Mouse (Mus musculus) cerebellum, adult 11-12 months (tissue): ENCODE results near the gene Ascl3.

Source experiments
- DNase-seq: peaks from one replicate; pipeline ENCODE4 v3.0.0; 2022

Ascl3 gene

DNA sequence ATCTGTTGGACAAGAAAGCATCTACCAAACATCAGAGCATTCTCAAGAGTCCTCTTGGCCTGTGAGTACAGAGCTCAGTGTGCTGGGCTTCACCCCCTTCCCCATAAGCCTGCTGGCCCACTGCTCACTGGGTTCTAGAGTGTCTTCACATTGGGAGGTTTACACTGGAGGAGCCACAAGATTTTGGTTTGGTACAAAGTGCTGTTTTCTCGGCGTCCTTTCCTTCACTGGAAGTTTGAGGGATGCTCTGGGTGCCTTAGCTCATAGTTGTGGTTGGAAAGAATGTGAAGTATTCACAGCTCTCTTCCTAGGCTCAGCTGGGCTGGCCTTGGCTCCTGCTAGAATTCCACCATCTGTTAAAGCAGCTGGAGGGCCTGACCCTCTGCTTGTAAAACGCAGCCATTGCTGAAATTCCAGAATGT is 22.6 kb downstream of the Ascl3 start:
- no peak for DNase-seq

DNA sequence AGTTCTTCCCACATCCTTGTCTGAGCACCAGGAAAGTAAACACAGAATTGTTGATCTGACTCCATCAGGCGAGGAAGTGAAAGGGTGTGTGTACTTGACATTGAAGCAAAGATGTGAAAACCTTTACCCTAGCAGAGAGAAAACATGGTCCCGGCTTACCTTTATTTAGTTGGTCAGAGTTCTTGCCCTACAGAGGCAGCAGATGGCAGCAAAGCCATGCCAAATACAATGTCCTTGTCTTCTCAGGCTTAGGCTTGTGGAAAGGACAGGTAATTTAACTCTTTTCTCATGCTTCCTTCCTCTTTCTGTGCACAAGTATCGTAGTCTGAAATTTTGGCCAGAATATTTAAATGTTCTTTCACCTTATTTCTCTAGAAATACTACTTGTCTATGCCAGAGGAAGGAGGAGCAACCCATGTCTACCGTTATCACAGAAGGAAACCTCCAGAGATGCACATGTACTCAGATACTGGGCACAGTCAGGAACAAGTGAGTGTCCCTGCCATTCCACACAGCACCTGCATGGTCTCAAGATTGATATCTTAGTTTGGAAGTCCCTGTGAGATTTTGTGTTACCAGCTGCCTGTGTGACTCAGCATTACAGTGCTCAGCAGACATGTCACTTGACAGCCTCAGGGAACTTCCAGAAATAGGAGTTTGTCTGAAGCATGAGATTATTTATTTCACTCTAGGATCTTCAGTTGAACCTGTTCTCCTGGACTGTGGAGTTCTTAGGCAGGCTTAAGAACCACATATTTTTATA is 24.3 kb downstream of the Ascl3 start:
- DNase-seq: peak; percentile 58

DNA sequence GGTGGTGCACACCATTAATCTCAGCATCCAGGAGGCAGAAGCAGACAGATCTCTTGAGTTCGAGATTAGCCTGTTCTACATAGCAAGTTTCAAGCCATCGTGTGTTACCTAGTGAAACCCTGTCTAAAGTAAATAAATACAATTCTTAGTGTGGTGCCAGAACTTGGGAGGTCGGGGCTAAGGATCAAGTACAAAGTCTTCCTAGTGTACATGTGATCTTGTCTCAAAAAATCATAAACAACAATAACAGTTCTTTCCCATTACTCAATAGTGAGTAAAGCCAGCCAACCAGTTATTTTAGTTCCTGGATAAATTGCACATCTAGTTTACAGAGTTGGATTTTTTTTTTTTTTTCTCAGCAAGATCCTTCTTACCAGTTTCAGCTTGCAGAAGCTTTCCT is 27.1 kb downstream of the Ascl3 start:
- no peak for DNase-seq

DNA sequence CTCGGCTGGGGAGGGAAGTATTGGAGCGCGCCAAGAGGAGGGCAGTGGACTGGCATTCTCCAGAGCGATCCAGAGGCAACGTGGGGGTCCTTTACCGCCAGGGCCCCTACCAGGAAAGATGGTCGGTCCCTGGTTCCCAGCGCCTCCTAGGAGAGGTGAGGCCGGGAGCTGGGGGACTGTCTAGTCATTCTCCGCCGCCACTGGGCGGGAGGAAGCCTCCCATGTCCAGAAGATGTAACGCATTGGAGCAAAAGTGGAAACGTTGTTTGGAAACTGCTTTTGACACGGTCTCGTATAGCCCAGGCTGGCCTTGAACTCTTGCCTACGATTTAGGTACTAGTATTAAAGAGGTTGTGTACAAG is 27.5 kb downstream of the Ascl3 start:
- DNase-seq: no peak

DNA sequence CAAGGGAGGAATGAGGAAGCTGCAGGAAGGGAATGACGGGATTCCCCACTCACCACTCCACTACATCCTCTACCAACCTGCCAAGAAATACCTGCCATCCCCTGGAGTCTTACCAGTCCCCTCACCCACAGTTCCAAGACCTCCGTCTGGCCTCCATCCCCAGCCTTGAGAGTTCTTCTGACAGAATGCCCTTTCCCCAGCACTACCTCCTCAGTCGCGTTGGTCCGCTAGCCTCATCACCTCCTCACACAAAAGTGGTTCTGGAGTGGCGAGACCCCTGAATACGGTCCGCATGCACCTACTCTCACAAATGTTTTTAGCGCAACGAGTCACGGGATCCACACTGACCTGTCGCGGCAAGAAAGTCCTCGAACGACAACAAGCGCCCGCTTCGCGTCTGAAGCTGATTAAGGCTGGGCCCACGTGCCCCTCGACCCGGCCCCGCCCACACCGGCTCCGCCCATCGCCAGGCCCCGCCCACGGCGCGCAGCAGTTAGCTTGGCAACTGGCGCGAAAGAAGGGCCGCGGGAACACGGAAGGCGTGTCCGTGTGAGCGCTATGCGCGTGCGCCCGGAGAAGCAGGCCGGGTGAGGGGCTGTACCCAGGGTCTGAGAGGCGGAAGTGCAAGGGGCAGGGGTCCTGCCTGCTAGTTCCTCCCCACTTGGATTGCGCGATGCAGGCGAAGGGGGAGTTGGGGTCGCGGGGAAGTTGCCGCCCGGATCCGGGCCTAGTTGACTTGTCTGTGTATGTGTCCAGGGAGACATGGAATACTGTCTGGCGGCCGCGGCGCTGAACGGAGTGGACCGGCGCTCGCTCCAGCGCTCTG is 28.1 kb downstream of the Ascl3 start, which contains the start of the genes St5 and Akip1:
St5 (minus strand) TSS at position 416 of the 826 bp plus-strand sequence.
Akip1 (plus strand) TSS at position 501 of the 826 bp plus-strand sequence.
- DNase-seq: peak; percentile 86

DNA sequence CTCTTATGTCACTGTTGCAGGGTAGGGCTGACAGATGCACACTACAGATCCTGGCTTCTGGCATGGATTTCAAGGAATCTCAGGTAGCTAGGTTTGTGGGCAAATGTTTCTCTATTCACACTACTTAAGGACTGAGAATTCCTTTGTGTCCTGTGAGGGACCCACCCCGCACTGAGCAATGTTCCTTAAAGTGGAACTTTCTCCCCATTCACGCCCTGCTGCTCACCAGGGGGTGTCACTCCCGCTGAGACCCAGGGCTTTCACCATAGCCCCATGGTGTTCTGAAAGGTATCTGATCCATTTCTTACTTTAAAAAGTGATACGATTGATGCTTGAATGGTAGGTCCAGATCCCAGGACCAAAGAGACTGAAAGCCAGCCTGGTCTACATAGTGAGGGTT is 28.8 kb downstream of the Ascl3 start:
- peak; percentile 20 for DNase-seq

DNA sequence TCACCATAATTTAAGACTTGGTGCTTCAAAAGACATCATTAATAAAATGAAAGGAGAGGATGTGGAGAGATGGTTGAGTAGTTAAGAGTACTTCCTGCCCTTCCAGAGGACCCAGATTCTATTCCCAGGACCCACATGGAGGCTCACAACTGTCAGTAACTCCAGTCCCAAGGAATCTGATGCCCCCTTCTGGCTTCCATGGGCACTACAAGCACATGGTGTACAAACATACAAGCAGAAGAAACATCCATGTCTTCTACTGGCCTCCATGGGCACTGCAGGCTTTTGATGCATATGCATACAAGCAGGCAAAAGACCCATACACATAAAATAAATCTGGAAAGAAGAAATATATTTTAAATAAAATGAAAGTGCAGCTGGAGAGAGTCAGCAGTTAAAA is 31.3 kb downstream of the Ascl3 start:
- DNase-seq: no peak

DNA sequence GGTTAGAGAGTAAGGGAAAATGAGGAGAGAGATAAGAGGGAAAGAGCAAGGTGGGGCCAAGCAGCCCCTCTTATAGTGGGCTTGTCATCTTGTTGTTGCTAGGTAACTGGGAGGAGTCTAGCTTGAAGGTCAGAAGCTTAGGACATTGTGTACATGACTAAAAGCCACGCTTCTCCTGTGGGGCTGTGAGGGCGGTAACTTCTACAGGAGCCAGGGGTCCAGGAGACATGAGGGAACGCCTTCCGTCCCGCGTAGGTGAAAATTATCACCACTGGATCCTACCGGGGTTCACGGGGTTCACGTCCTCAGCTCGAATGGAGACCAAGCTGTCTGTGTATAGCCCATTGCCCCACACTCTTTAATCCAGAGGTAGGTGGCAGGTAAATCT is 36.2 kb downstream of the Ascl3 start:
- no peak for DNase-seq

DNA sequence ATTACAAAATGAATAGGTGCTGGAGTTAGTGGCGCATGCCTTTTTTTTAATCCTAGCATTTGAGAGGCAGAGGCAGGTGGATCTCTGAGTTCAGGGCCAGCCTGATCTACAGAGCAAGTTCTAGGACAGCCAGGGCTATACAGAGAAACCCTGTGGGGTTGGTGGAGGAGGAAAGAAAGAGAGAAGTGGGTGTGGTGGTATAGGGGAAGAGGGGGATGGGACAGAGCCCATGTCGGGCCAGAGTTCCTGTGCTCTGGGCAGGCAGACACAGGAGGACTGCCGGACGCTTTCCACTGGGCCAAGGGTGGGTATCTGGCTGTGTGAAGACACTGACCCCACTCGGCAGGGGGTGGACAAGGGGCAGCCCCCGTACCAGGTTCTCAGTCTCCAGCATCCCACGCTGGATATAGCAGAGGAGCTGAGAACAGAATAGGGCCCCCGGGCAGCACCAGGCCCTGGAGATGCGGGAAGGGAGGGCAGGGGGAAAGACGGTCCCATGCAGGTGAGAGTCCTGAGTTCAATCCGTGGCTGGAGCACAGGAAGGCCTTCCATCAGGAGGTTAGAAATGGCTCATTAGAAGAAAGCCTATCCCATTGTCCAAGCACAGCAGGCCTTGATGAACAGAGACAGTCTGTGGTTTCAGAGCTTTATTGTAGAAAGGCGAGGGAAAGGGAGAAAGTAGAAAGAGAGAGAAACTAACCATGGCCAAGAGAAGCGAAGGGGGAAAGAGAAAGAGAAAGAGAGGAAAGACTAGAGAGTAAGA is 36.8 kb downstream of the Ascl3 start:
- DNase-seq: no peak

DNA sequence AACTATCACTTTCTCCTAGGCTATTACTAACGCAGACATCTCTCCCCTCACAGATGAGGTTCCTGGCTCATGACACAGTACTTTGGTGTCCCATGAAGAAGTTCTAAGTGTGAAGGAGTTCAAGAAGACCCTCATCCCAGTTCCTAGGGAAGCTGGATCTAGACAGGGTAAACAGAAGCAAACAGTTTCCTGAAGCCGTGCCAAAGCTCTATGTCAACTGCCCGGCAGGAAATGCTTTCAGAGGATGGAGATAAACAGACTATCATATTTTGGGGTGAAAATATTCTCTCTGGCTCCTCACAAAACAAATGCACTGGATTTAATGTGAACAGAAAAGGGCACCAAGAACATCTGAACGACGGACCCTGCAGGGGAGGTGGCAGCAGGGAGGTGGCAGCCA is 40.6 kb downstream of the Ascl3 start:
- no peak for DNase-seq

DNA sequence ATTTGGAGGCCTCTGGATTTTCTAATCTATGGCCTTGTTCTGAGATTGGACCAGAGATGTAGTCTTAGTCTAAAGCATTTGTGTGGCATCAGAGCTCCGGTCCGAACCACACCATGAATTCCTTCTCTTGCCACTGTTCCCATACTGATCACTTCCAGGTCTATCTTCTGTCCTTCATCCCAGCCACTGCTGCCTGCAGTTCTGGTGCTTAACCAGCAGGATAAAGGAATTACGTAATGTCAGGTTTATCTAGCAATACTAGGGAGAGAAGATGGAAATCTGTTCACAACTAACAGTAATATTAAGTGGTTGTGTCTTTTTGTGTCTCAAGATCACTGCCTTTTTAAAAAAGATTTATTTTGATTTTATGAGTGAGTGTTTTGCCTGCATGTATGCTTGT is 41.4 kb downstream of the Ascl3 start:
- no peak for DNase-seq

DNA sequence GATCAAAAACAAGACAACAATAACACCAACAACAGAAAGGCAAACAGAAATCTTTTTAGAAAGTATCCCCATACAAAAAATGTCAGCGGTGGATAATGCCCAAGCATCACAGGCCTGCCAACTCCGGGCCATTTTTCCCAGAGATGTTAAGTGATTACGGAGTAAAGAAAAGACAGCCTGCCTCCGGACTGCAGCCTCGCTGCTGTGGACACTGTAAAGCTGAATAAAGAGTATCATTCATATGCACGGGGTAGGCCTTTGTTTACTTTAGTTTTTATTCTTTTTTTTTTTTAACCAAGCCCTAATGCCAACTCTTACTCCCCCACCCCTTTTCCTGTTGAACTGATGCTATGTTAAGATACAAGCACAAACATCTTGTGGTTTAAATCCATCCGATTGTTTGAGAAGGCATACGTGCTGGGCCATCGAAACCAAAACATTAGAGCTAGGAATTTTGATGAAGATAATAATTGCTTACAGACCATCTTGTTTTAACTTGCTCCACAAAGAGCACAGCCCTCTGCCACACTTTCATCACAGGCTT is 44.9 kb downstream of the Ascl3 start:
- no peak for DNase-seq

DNA sequence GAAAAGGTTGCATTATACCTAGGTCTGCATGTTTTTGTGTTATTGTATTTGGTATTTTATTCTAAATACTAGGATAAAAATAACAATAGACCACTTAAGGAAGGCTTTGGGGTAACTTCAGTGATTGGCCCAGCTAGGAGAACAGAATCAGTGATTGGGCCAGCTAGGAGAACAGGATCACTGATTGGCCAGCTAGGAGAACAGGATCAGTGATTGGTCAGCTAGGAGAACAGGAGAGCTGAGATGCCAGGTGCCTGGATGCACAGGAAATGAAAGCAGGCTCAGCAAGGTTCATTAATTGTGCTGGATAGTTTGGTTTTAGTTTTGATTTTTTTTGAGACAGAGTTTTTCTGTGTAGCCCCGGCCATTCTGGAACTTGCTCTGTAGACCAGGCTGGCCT is 50.6 kb downstream of the Ascl3 start:
- no peak for DNase-seq

DNA sequence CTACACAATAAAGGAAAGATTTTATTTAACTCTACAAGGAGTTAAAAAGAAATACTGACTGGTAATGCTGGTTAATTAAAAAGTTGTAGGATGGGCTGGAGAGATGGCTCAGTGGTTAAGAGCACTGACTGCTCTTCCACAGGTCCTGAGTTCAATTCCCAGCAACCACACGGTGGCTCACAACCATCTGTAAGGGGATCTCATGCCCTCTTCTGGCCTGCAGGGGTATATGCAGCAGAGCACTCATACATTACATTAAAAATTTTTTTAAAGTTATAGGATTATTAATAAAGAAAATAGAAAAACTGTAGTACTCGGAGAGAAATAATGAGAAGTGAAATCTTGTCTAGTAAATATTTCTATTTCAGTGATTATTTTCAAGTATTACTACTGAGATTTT is 51.2 kb downstream of the Ascl3 start:
- no peak for DNase-seq
